In genomic region chr17:74796023-74796699, GRCm38 (mm10) we compare ENCODE assay signal across 16 mouse cellular contexts.
DNase-seq lines count a peak whose midpoint lies in the region; ATAC-seq lines count a peak whose summit lies in the region.
"Had no signal": no experiment of that assay in that cellular context is flagged by ENCODE, and none has a peak within 500 bp of the region (broad histone marks: within the 10 kb centered on the region; RNA-seq: fewer than 3 reads in every experiment).

No protein-coding gene starts in this region.

- 66% methylated on average over 14 of the region's 14 CpGs for WGBS in heart, embryonic 13.5 days
- 62% methylated on average over 14 of the region's 14 CpGs for WGBS in limb, embryonic 13.5 days
- WGBS in forebrain, embryonic 13.5 days: 93% methylated on average over 14 of the region's 14 CpGs

- no peak for ATAC-seq in heart, embryonic 13.5 days (ENCODE audit: extremely low read depth, insufficient number of reproducible peaks, low FRiP score, low TSS enrichment)
- ATAC-seq in limb, embryonic 13.5 days (ENCODE audit: low FRiP score, low read depth): peak; percentile 67; the same call in 1 of the 2 replicates
- no peak for ATAC-seq in forebrain, embryonic 13.5 days
- ATAC-seq: inflammation-experienced regulatory T-cells, adult 6 months; liver, postnatal 0 days had no signal

- 0 out of 2 replicates have a peak, but pooled peaks cover 7% of the 10 kb centered on the region for H3K36me3 ChIP-seq in heart, embryonic 13.5 days
- H3K36me3 ChIP-seq in limb, embryonic 13.5 days: peaks cover 3% of the 10 kb centered on the region; the same call in 1 of the 2 replicates
- 0 out of 2 replicates have a peak, but pooled peaks cover 4% of the 10 kb centered on the region for H3K36me3 ChIP-seq in forebrain, embryonic 13.5 days (ENCODE audit: poor library complexity, severe bottlenecking)
- H3K36me3 ChIP-seq: hindbrain, embryonic 10.5 days; limb, embryonic 15.5 days; neural tube, embryonic 12.5 days had no signal

- peaks cover 35% of the 10 kb centered on the region for H3K4me1 ChIP-seq in heart, embryonic 13.5 days
- peaks cover 17% of the 10 kb centered on the region for H3K4me1 ChIP-seq in limb, embryonic 13.5 days
- H3K4me1 ChIP-seq in forebrain, embryonic 13.5 days: no peaks in the 10 kb centered on the region
- H3K4me1 ChIP-seq: limb, embryonic 15.5 days had no signal

- DNase-seq in heart, postnatal 10 days: no peak
- DNase-seq in kidney, postnatal 14 days: peak; percentile 6
- no peak for DNase-seq in kidney, postnatal 36 days
- DNase-seq in Muller cell, postnatal 12 days (ENCODE audit: inconsistent ontology term): peak; percentile 88
- DNase-seq: adrenal gland, postnatal 36 days; cerebellum, adult 9-11 months; gastrocnemius, postnatal 14 days; liver, postnatal 0 days had no signal

- peak overlapping the region; percentile 53; the same call in 1 of the 2 replicates for H3K27ac ChIP-seq in heart, embryonic 13.5 days (replicated peaks)
- peak overlapping the region; percentile 45 for H3K27ac ChIP-seq in limb, embryonic 13.5 days
- H3K27ac ChIP-seq in forebrain, embryonic 13.5 days: no peak overlapping the region
- H3K27ac ChIP-seq: hindbrain, embryonic 10.5 days; left cerebral cortex, adult 2 months; limb, embryonic 15.5 days; neural tube, embryonic 12.5 days had no signal

- H3K9me3 ChIP-seq in heart, embryonic 13.5 days: no peaks in the 10 kb centered on the region
- no peaks in the 10 kb centered on the region for H3K9me3 ChIP-seq in limb, embryonic 13.5 days
- no peaks in the 10 kb centered on the region for H3K9me3 ChIP-seq in forebrain, embryonic 13.5 days (replicated peaks)
- H3K9me3 ChIP-seq: hindbrain, embryonic 10.5 days; limb, embryonic 15.5 days; neural tube, embryonic 12.5 days had no signal

- no peak overlapping the region for H3K4me2 ChIP-seq in heart, embryonic 13.5 days
- H3K4me2 ChIP-seq in limb, embryonic 13.5 days (replicated peaks): no peak overlapping the region
- H3K4me2 ChIP-seq in forebrain, embryonic 13.5 days: no peak overlapping the region
- H3K4me2 ChIP-seq: limb, embryonic 15.5 days; neural tube, embryonic 12.5 days had no signal

- no peak overlapping the region for H3K4me3 ChIP-seq in heart, embryonic 13.5 days
- H3K4me3 ChIP-seq in limb, embryonic 13.5 days: no peak overlapping the region
- no peak overlapping the region for H3K4me3 ChIP-seq in forebrain, embryonic 13.5 days
- H3K4me3 ChIP-seq: hindbrain, embryonic 10.5 days; left cerebral cortex, adult 2 months; limb, embryonic 15.5 days; neural tube, embryonic 12.5 days had no signal

- H3K27me3 ChIP-seq in heart, embryonic 13.5 days (replicated peaks): no peaks in the 10 kb centered on the region
- no peaks in the 10 kb centered on the region for H3K27me3 ChIP-seq in limb, embryonic 13.5 days
- no peaks in the 10 kb centered on the region for H3K27me3 ChIP-seq in forebrain, embryonic 13.5 days
- H3K27me3 ChIP-seq: limb, embryonic 15.5 days; neural tube, embryonic 12.5 days had no signal

- peak overlapping the region; percentile 44; the same call in 1 of the 2 replicates for H3K9ac ChIP-seq in heart, embryonic 13.5 days
- no peak overlapping the region for H3K9ac ChIP-seq in limb, embryonic 13.5 days
- no peak overlapping the region for H3K9ac ChIP-seq in forebrain, embryonic 13.5 days
- H3K9ac ChIP-seq: limb, embryonic 15.5 days; liver, postnatal 0 days; neural tube, embryonic 12.5 days had no signal

- intact Hi-C loops in heart, postnatal 10 days (cut with DNase I): no loop called here

Comparison
In these comparisons a context has a peak if more than half of its experiments do, and no peak if none do; other contexts are left out.
1. DNase-seq: peak in kidney, postnatal 14 days (single experiment) and Muller cell, postnatal 12 days (single experiment); none in heart, postnatal 10 days (0 of 2) and kidney, postnatal 36 days (0 of 2).